Mouse (Mus musculus): ENCODE data around the gene Nol4l.

- no peak for TF ChIP-seq CTCF (IDR thresholded peaks at IDR 0.05; ENCODE audit: low read depth, low read length)
- TF ChIP-seq TAL1 (conservative IDR thresholded peaks at IDR 0.05; ENCODE audit: low read depth, low read length): no peak
- TF ChIP-seq POLR2AphosphoS5 (IDR thresholded peaks at IDR 0.05; ENCODE audit: insufficient replicate concordance, low read depth, low read length): no peak
- TF ChIP-seq GATA2 (IDR thresholded peaks at IDR 0.05; ENCODE audit: borderline replicate concordance, low read depth, low read length): no peak
- TF ChIP-seq GATA1 (IDR thresholded peaks at IDR 0.05; ENCODE audit: borderline replicate concordance, low read length): no peak
These were observed 85.3 kb downstream of the Nol4l start for GRCm38 (mm10) chr2:153444254-153445136.

All from G1E (cell line).